Mouse (Mus musculus): ENCODE data around the gene Crim1. TPM values are rescaled to one million over a fixed set of nuclear protein-coding genes. Genes with fewer than 3 reads are reported as not detected.

The Crim1 gene
- polyA plus RNA-seq, 1 experiment: 0.10 TPM

DNA sequence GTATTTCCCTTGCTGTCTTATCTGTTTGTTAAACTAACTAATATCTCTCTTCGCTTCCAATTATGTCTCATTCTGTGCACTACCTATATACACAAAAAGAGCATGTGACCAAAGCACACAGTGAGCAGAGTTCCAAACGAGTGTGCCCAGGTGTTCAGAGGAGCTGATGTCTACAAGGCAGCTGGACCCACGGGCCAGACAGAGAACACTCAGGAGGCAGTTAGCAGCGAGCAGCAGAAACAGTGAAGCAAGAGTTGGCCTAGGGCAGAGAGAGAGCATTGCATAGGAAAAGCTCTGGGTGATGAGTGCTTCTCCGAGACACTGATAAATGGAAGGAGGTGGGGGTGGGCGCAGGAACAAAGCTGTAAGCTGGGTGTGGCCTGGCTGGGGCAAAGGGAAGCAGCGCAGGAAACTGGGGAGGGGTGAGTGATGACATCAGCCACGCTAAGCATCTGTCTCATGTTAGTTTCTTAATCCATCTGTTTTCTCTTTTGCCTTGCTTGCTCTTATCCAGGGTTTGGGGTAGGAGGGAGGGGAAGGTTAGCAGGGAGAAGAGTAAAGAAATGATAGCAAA lies 99.0 kb downstream of the Crim1 start:
- peaks cover 3% of the 10 kb centered on the region; the same call in 1 of the 2 replicates for H3K36me3 ChIP-seq (ENCODE audit: control insufficient read depth)
- H3K9me3 ChIP-seq (ENCODE audit: control insufficient read depth, low read length): no peaks in the 10 kb centered on the region
- H3K27me3 ChIP-seq (ENCODE audit: control insufficient read depth): no peaks in the 10 kb centered on the region
- TF ChIP-seq TAL1 (IDR thresholded peaks at IDR 0.05; ENCODE audit: low read length) (no peak), GATA1 (IDR thresholded peaks at IDR 0.05; ENCODE audit: low read length) (no peak)
- H3K4me1 ChIP-seq (ENCODE audit: control insufficient read depth): peaks cover 58% of the 10 kb centered on the region
- no peak overlapping the region for H3K4me3 ChIP-seq (replicated peaks)

DNA sequence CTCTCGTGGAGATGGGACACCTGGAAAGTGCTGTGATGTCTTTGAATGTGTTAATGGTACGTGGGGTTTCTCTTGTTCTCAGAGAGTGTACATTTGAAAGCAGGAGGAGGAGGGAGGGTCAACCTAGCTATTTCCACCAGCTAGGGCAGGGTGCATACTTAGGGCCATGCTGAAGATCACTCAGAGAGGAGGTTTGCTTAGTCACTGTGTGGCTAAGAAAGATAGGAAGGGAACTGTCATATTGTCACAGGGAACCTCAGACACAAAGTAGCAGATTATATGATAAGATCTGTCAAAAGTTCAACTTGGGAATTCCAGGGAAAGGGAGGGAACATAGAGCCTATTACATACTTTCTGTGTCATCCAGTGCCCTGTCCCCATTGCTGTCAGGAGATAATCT lies 103.0 kb downstream of the Crim1 start:
- TF ChIP-seq TAL1 (IDR thresholded peaks at IDR 0.05; ENCODE audit: low read length) (no peak), GATA1 (IDR thresholded peaks at IDR 0.05; ENCODE audit: low read length) (no peak)
- H3K4me3 ChIP-seq (replicated peaks): no peak overlapping the region
- H3K36me3 ChIP-seq (ENCODE audit: control insufficient read depth): peaks cover 3% of the 10 kb centered on the region; the same call in 1 of the 2 replicates
- no peaks in the 10 kb centered on the region for H3K27me3 ChIP-seq (ENCODE audit: control insufficient read depth)
- no peaks in the 10 kb centered on the region for H3K9me3 ChIP-seq (ENCODE audit: control insufficient read depth, low read length)
- H3K4me1 ChIP-seq (ENCODE audit: control insufficient read depth): peaks cover 48% of the 10 kb centered on the region

- peaks cover 39% of the 10 kb centered on the region for H3K4me1 ChIP-seq (ENCODE audit: control insufficient read depth)
- peaks cover 3% of the 10 kb centered on the region; the same call in 1 of the 2 replicates for H3K36me3 ChIP-seq (ENCODE audit: control insufficient read depth)
- H3K27me3 ChIP-seq (ENCODE audit: control insufficient read depth): no peaks in the 10 kb centered on the region
- H3K9me3 ChIP-seq (ENCODE audit: control insufficient read depth, low read length): no peaks in the 10 kb centered on the region
- TF ChIP-seq GATA1 (IDR thresholded peaks at IDR 0.05; ENCODE audit: low read length): no peak
- TF ChIP-seq TAL1 (IDR thresholded peaks at IDR 0.05; ENCODE audit: low read length): no peak
- no peak overlapping the region for H3K4me3 ChIP-seq (replicated peaks)
Observed at GRCm38 (mm10) chr17:78304059-78304458, 104.0 kb downstream of the Crim1 start.

GRCm38 (mm10) chr17:78306434-78306833 lies 106.4 kb downstream of the Crim1 start:
- no peaks in the 10 kb centered on the region for H3K9me3 ChIP-seq (ENCODE audit: control insufficient read depth, low read length)
- H3K4me1 ChIP-seq (ENCODE audit: control insufficient read depth): peaks cover 30% of the 10 kb centered on the region

GRCm38 (mm10) chr17:78308221-78308620 lies 108.2 kb downstream of the Crim1 start:
- H3K27me3 ChIP-seq (ENCODE audit: control insufficient read depth): no peaks in the 10 kb centered on the region
- peaks cover 3% of the 10 kb centered on the region; the same call in 1 of the 2 replicates for H3K36me3 ChIP-seq (ENCODE audit: control insufficient read depth)
- no peak for TF ChIP-seq TAL1 (IDR thresholded peaks at IDR 0.05; ENCODE audit: low read length)
- no peak for TF ChIP-seq GATA1 (IDR thresholded peaks at IDR 0.05; ENCODE audit: low read length)
- H3K4me1 ChIP-seq (ENCODE audit: control insufficient read depth): peaks cover 15% of the 10 kb centered on the region
- no peak overlapping the region for H3K4me3 ChIP-seq (replicated peaks)
- no peaks in the 10 kb centered on the region for H3K9me3 ChIP-seq (ENCODE audit: control insufficient read depth, low read length)

More at GRCm38 (mm10) chr17:78306434-78306833, 106.4 kb downstream of the Crim1 start:
- no peak for TF ChIP-seq GATA1 (IDR thresholded peaks at IDR 0.05; ENCODE audit: low read length)
- no peak for TF ChIP-seq TAL1 (IDR thresholded peaks at IDR 0.05; ENCODE audit: low read length)
- Histone ChIP-seq H3K4me3 (replicated peaks) (no peak overlapping the region), H3K27me3 (ENCODE audit: control insufficient read depth) (no peaks in the 10 kb centered on the region), H3K36me3 (ENCODE audit: control insufficient read depth) (peaks cover 3% of the 10 kb centered on the region; the same call in 1 of the 2 replicates)

DNA sequence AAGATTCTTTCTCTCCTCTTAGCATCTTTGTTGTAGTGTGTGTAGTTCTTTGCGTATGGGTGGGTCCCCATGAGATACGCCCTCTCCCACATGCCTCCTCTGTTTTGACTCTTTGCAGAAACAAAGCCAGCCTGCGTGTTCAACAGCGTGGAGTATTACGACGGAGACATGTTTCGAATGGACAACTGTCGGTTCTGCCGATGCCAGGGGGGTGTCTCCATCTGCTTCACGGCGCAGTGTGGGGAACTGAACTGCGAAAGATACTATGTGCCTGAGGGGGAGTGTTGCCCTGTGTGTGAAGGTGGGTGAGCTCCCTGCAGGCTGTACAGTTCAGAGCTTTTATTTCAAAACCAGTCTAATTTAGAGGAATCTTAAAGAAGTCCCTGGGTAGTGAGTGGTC lies 113.0 kb downstream of the Crim1 start:
- Histone ChIP-seq H3K36me3 (ENCODE audit: control insufficient read depth) (no peaks in the 10 kb centered on the region), H3K4me3 (replicated peaks) (no peak overlapping the region), H3K27me3 (ENCODE audit: control insufficient read depth) (no peaks in the 10 kb centered on the region), H3K4me1 (ENCODE audit: control insufficient read depth) (peaks cover 5% of the 10 kb centered on the region; the same call in 1 of the 2 replicates), H3K9me3 (ENCODE audit: control insufficient read depth, low read length) (no peaks in the 10 kb centered on the region)
- TF ChIP-seq TAL1 (IDR thresholded peaks at IDR 0.05; ENCODE audit: low read length) (no peak), GATA1 (IDR thresholded peaks at IDR 0.05; ENCODE audit: low read length) (no peak)

- Histone ChIP-seq H3K27me3 (ENCODE audit: control insufficient read depth) (no peaks in the 10 kb centered on the region), H3K36me3 (ENCODE audit: control insufficient read depth) (no peaks in the 10 kb centered on the region), H3K9me3 (ENCODE audit: control insufficient read depth, low read length) (no peaks in the 10 kb centered on the region), H3K4me1 (ENCODE audit: control insufficient read depth) (peaks cover 5% of the 10 kb centered on the region; the same call in 1 of the 2 replicates), H3K4me3 (replicated peaks) (no peak overlapping the region)
- TF ChIP-seq GATA1 (IDR thresholded peaks at IDR 0.05; ENCODE audit: low read length) (no peak), TAL1 (IDR thresholded peaks at IDR 0.05; ENCODE audit: low read length) (no peak)
Observed at GRCm38 (mm10) chr17:78313612-78314011, 113.6 kb downstream of the Crim1 start.

DNA sequence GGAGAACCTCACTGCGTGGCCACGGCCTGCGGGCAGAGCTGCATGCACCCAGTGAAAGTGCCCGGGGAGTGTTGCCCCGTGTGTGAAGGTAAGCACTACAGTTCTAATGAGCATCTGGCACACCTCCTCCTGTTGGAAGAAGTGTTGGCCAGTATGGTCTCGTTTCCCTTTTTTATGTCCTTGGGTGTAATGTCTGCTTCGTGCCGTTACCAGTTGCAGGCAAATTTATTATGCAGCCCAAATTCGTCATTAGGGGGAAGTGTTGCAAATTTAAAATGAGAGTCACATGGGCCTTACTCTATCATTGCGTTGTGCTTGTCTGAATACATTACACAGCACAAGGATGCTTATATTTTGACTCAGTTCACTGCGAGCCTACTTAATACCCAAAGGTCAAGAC lies 115.6 kb downstream of the Crim1 start:
- no peaks in the 10 kb centered on the region for H3K36me3 ChIP-seq (ENCODE audit: control insufficient read depth)
- no peaks in the 10 kb centered on the region for H3K9me3 ChIP-seq (ENCODE audit: control insufficient read depth, low read length)
- no peaks in the 10 kb centered on the region for H3K27me3 ChIP-seq (ENCODE audit: control insufficient read depth)
- no peak overlapping the region for H3K4me3 ChIP-seq (replicated peaks)
- H3K4me1 ChIP-seq (ENCODE audit: control insufficient read depth): peaks cover 19% of the 10 kb centered on the region
- no peak for TF ChIP-seq GATA1 (IDR thresholded peaks at IDR 0.05; ENCODE audit: low read length)
- no peak for TF ChIP-seq TAL1 (IDR thresholded peaks at IDR 0.05; ENCODE audit: low read length)

DNA sequence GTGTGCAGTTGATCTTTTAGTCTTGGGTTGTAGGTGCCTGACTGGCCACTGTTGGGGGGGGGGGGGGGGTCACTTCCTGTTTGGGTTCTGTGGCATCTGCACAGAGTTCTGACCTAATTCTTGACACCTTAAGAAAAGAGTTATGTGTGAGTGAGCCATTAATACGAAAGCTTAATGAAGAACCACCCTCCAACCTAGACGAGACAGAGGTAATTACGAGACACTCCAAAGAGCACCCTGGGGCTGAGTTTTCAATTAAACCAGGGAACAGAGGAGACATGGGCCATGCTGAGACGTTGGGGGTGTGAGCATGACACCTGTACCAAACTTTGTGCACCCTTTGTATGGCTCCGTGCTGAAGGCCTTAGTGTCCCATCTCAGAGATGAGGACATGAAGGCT lies 117.3 kb downstream of the Crim1 start:
- TF ChIP-seq TAL1 (IDR thresholded peaks at IDR 0.05; ENCODE audit: low read length): no peak
- no peak for TF ChIP-seq GATA1 (IDR thresholded peaks at IDR 0.05; ENCODE audit: low read length)
- H3K27me3 ChIP-seq (ENCODE audit: control insufficient read depth): no peaks in the 10 kb centered on the region
- H3K4me3 ChIP-seq (replicated peaks): no peak overlapping the region
- H3K4me1 ChIP-seq (ENCODE audit: control insufficient read depth): peaks cover 30% of the 10 kb centered on the region
- no peaks in the 10 kb centered on the region for H3K9me3 ChIP-seq (ENCODE audit: control insufficient read depth, low read length)
- H3K36me3 ChIP-seq (ENCODE audit: control insufficient read depth): no peaks in the 10 kb centered on the region

- Histone ChIP-seq H3K36me3 (ENCODE audit: control insufficient read depth) (no peaks in the 10 kb centered on the region), H3K9me3 (ENCODE audit: control insufficient read depth, low read length) (no peaks in the 10 kb centered on the region), H3K27me3 (ENCODE audit: control insufficient read depth) (no peaks in the 10 kb centered on the region), H3K4me1 (ENCODE audit: control insufficient read depth) (peaks cover 30% of the 10 kb centered on the region), H3K4me3 (replicated peaks) (no peak overlapping the region)
- no peak for TF ChIP-seq TAL1 (IDR thresholded peaks at IDR 0.05; ENCODE audit: low read length)
- TF ChIP-seq GATA1 (IDR thresholded peaks at IDR 0.05; ENCODE audit: low read length): no peak
Observed at GRCm38 (mm10) chr17:78318810-78319209, 118.8 kb downstream of the Crim1 start.

Measured in erythroblast, embryonic 14.5 days (primary cell).